Mouse (Mus musculus): ENCODE results near the gene Aunip. TPM values are rescaled to one million over a fixed set of nuclear protein-coding genes. Genes with fewer than 3 reads are reported as not detected.
A peak's percentile ranks its signal among the peaks of the same experiment; 100 is the strongest.

Aunip gene
- polyA plus RNA-seq, 1 experiment = 0.39 TPM

GRCm38 (mm10) chr4:134519281-134519680 is 8.5 kb downstream of the Aunip start:
- Histone ChIP-seq H3K27ac (ENCODE audit: insufficient read depth, low read length) (no peak overlapping the region), H3K27me3 (ENCODE audit: control insufficient read depth, insufficient read depth, low read length) (no peaks in the 10 kb centered on the region), H3K4me3 (ENCODE audit: extremely low read depth, insufficient read depth, insufficient read length) (no peak overlapping the region), H3K36me3 (ENCODE audit: control insufficient read depth, insufficient read depth, low read length) (no peaks in the 10 kb centered on the region), H3K4me1 (ENCODE audit: control insufficient read depth, insufficient read depth, insufficient read length) (no peaks in the 10 kb centered on the region)
- no peak for DNase-seq (ENCODE audit: low read depth in 1 of 2, low spot score in 2 of 2)
- no peak for TF ChIP-seq POLR2A (IDR thresholded peaks at IDR 0.05; ENCODE audit: low read depth, low read length)
- no peak for TF ChIP-seq CTCF (IDR thresholded peaks at IDR 0.05; ENCODE audit: extremely low read depth, insufficient read depth, insufficient read length, insufficient replicate concordance)

- Histone ChIP-seq H3K4me3 (ENCODE audit: extremely low read depth, insufficient read depth, insufficient read length) (no peak overlapping the region), H3K27me3 (ENCODE audit: control insufficient read depth, insufficient read depth, low read length) (no peaks in the 10 kb centered on the region), H3K27ac (ENCODE audit: insufficient read depth, low read length) (no peak overlapping the region), H3K36me3 (ENCODE audit: control insufficient read depth, insufficient read depth, low read length) (peaks cover 11% of the 10 kb centered on the region), H3K4me1 (ENCODE audit: control insufficient read depth, insufficient read depth, insufficient read length) (no peaks in the 10 kb centered on the region)
- DNase-seq (ENCODE audit: low read depth in 1 of 2, low spot score in 2 of 2) = no peak
- WGBS = 87% methylated on average over 4 of the region's 4 CpGs
- TF ChIP-seq CTCF (IDR thresholded peaks at IDR 0.05; ENCODE audit: extremely low read depth, insufficient read depth, insufficient read length, insufficient replicate concordance) (no peak), POLR2A (IDR thresholded peaks at IDR 0.05; ENCODE audit: low read depth, low read length) (no peak)
Observed at GRCm38 (mm10) chr4:134523447-134523846, 12.6 kb downstream of the Aunip start.

DNA sequence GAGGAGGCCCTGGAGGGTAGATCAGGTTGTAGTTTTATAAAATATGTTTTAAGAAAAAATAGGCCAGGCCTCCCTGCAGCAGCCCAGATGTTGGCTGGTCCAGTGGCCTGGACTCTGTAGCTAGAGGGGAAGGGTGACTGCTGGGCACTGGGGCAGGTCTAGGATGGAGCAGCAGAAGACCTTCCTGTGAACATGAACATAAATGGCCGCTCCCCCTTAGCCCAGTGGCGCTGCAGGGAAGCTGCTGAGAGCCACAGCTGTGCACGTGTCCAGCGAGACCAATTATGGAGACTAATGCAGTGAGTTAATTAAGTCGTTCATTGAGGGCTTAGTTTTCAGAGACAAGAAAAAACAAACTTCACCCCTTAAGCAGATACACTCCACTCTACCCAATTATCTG is 15.0 kb downstream of the Aunip start:
- TF ChIP-seq POLR2A (IDR thresholded peaks at IDR 0.05; ENCODE audit: low read depth, low read length) (no peak), CTCF (IDR thresholded peaks at IDR 0.05; ENCODE audit: extremely low read depth, insufficient read depth, insufficient read length, insufficient replicate concordance) (no peak)
- 81% methylated on average over 5 of the region's 5 CpGs for WGBS
- no peaks in the 10 kb centered on the region for H3K27me3 ChIP-seq (ENCODE audit: control insufficient read depth, insufficient read depth, low read length)
- H3K4me1 ChIP-seq (ENCODE audit: control insufficient read depth, insufficient read depth, insufficient read length) = no peaks in the 10 kb centered on the region
- no peak overlapping the region for H3K4me3 ChIP-seq (ENCODE audit: extremely low read depth, insufficient read depth, insufficient read length)
- DNase-seq (ENCODE audit: low read depth in 1 of 2, low spot score in 2 of 2) = no peak
- peaks cover 26% of the 10 kb centered on the region for H3K36me3 ChIP-seq (ENCODE audit: control insufficient read depth, insufficient read depth, low read length)
- no peak overlapping the region for H3K27ac ChIP-seq (ENCODE audit: insufficient read depth, low read length)

DNA sequence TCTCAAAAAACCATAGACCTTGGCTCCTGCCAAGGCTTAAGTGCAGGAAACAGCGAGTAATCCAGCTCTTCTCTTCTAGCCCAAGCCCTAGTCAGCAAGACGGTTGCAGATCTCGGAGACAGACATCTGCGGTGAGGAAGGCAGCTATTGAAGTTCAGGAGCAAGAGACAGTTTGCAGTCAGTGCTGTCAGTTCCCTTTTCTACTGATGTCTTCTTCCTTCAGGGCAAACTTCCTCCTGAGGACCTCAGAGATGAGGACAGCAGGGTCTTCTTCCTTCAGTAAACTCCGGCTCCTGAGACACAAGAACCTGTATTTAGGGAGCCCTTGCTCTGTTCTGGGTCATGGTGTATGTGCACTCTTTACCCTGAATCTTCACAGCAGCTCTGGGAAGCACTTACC is 15.4 kb downstream of the Aunip start:
- H3K4me3 ChIP-seq (ENCODE audit: extremely low read depth, insufficient read depth, insufficient read length) = no peak overlapping the region
- H3K27me3 ChIP-seq (ENCODE audit: control insufficient read depth, insufficient read depth, low read length) = no peaks in the 10 kb centered on the region
- TF ChIP-seq CTCF (IDR thresholded peaks at IDR 0.05; ENCODE audit: extremely low read depth, insufficient read depth, insufficient read length, insufficient replicate concordance) (no peak), POLR2A (IDR thresholded peaks at IDR 0.05; ENCODE audit: low read depth, low read length) (no peak)
- H3K27ac ChIP-seq (ENCODE audit: insufficient read depth, low read length) = no peak overlapping the region
- peaks cover 26% of the 10 kb centered on the region for H3K36me3 ChIP-seq (ENCODE audit: control insufficient read depth, insufficient read depth, low read length)
- no peak for DNase-seq (ENCODE audit: low read depth in 1 of 2, low spot score in 2 of 2)
- 44% methylated on average over 5 of the region's 5 CpGs for WGBS
- H3K4me1 ChIP-seq (ENCODE audit: control insufficient read depth, insufficient read depth, insufficient read length) = no peaks in the 10 kb centered on the region

DNA sequence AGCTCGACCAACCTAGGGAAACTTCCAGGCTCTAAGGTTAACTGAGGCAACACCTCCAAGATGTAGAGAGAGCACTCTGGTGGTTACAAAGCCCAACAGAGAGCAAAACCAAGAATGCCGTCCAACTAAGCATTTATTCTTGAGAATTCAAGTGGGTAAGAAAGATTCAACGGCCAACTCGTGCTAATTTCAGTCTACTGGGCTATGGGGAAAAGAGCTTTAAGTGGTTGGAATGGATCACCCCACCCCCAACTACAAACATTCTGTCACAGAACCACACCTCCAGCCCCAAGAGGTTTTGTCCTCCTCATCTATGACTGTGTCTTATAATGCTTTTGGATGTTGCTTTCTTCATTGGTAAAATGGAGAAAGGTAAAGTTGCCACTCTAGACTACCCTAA is 22.1 kb downstream of the Aunip start:
- no peaks in the 10 kb centered on the region for H3K27me3 ChIP-seq (ENCODE audit: control insufficient read depth, insufficient read depth, low read length)
- 82% methylated on average over 4 of the region's 4 CpGs for WGBS
- H3K4me1 ChIP-seq (ENCODE audit: control insufficient read depth, insufficient read depth, insufficient read length) = no peaks in the 10 kb centered on the region; the same call in 1 of the 2 replicates
- H3K27ac ChIP-seq (ENCODE audit: insufficient read depth, low read length) = no peak overlapping the region
- TF ChIP-seq POLR2A (IDR thresholded peaks at IDR 0.05; ENCODE audit: low read depth, low read length) (no peak), CTCF (IDR thresholded peaks at IDR 0.05; ENCODE audit: extremely low read depth, insufficient read depth, insufficient read length, insufficient replicate concordance) (no peak)
- peaks cover 22% of the 10 kb centered on the region for H3K36me3 ChIP-seq (ENCODE audit: control insufficient read depth, insufficient read depth, low read length)
- H3K4me3 ChIP-seq (ENCODE audit: extremely low read depth, insufficient read depth, insufficient read length) = no peak overlapping the region
- no peak for DNase-seq (ENCODE audit: low read depth in 1 of 2, low spot score in 2 of 2)

DNA sequence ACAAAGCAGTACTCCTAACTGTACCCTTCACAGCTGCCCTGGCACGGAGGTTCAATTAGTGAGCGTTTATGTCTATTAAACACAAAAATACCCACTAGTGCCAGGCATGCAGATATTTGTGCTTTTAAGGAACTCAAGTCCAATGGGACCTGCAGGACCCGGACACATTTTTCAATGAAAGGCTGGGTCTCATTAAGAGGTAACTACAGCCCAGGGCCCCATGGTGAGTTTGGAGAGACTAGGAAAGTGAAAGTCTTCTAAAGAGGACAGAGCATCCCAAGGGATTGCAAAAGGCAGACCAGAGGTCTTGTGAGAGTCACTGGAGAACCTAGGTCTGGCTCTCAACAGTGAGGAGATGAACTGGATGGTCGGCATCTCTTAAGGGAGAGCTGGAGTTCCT is 22.6 kb downstream of the Aunip start:
- Histone ChIP-seq H3K27me3 (ENCODE audit: control insufficient read depth, insufficient read depth, low read length) (no peaks in the 10 kb centered on the region), H3K4me1 (ENCODE audit: control insufficient read depth, insufficient read depth, insufficient read length) (no peaks in the 10 kb centered on the region; the same call in 1 of the 2 replicates), H3K36me3 (ENCODE audit: control insufficient read depth, insufficient read depth, low read length) (peaks cover 19% of the 10 kb centered on the region), H3K27ac (ENCODE audit: insufficient read depth, low read length) (no peak overlapping the region), H3K4me3 (ENCODE audit: extremely low read depth, insufficient read depth, insufficient read length) (no peak overlapping the region)
- TF ChIP-seq CTCF (IDR thresholded peaks at IDR 0.05; ENCODE audit: extremely low read depth, insufficient read depth, insufficient read length, insufficient replicate concordance) (no peak), POLR2A (IDR thresholded peaks at IDR 0.05; ENCODE audit: low read depth, low read length) (no peak)
- 87% methylated on average over 4 of the region's 4 CpGs for WGBS
- no peak for DNase-seq (ENCODE audit: low read depth in 1 of 2, low spot score in 2 of 2)

- H3K4me3 ChIP-seq (ENCODE audit: extremely low read depth, insufficient read depth, insufficient read length) = peak overlapping the region; percentile 81
- no peaks in the 10 kb centered on the region; the same call in 1 of the 2 replicates for H3K4me1 ChIP-seq (ENCODE audit: control insufficient read depth, insufficient read depth, insufficient read length)
- no peaks in the 10 kb centered on the region for H3K27me3 ChIP-seq (ENCODE audit: control insufficient read depth, insufficient read depth, low read length)
- peak overlapping the region; percentile 64 for H3K27ac ChIP-seq (ENCODE audit: insufficient read depth, low read length)
- DNase-seq (ENCODE audit: low read depth in 1 of 2, low spot score in 2 of 2) = peak; percentile 32 to 74
- peaks cover 11% of the 10 kb centered on the region for H3K36me3 ChIP-seq (ENCODE audit: control insufficient read depth, insufficient read depth, low read length)
- WGBS = under 1% methylated on average over 57 of the region's 57 CpGs
- TF ChIP-seq POLR2A (IDR thresholded peaks at IDR 0.05; ENCODE audit: low read depth, low read length) (no peak), CTCF (IDR thresholded peaks at IDR 0.05; ENCODE audit: extremely low read depth, insufficient read depth, insufficient read length, insufficient replicate concordance) (no peak)
Observed at GRCm38 (mm10) chr4:134534124-134534886, 23.5 kb downstream of the Aunip start.

All from spleen, adult 2 months (tissue).